Mouse (Mus musculus) liver, embryonic 12.5 days (tissue): ENCODE data around the gene Hibadh. TPM values are rescaled to one million over a fixed set of nuclear protein-coding genes. Genes with fewer than 3 reads are reported as not detected.

Source experiments
- ATAC-seq: fragments of 200-750 bp; cut with Nextera tagmentation; 2 replicates; pipeline ENCODE4 v1.8.0; 2017; ENCODE audit warnings: moderate number of reproducible peaks, mild to moderate bottlenecking, moderate library complexity
- H3K27ac ChIP-seq: fragments of 300-500 bp; sonication (generic); 2 replicates; pipeline ENCODE4 v1.5.1; 2016; ENCODE audit warnings: mild to moderate bottlenecking
- H3K27me3 ChIP-seq: fragments of 300-500 bp; sonication (generic); replicated peaks from 2 replicates; pipeline ENCODE4 v1.6.1; 2016; ENCODE audit warnings: mild to moderate bottlenecking, moderate library complexity
- H3K36me3 ChIP-seq: fragments of 300-500 bp; sonication (generic); 2 replicates; pipeline ENCODE4 v1.6.1; 2016; ENCODE audit warnings: mild to moderate bottlenecking, moderate library complexity
- H3K4me1 ChIP-seq: fragments of 300-500 bp; sonication (generic); 2 replicates; pipeline ENCODE4 v1.6.1; 2016
- H3K4me2 ChIP-seq: fragments of 300-500 bp; sonication (generic); 2 replicates; pipeline ENCODE4 v1.6.1; 2016; ENCODE audit warnings: mild to moderate bottlenecking, moderate library complexity
- H3K4me3 ChIP-seq: fragments of 300-500 bp; sonication (generic); 2 replicates; pipeline ENCODE4 v1.5.1; 2016; ENCODE audit warnings: mild to moderate bottlenecking, moderate library complexity
- H3K9ac ChIP-seq: fragments of 300-500 bp; sonication (generic); 2 replicates; pipeline ENCODE4 v1.6.1; 2016; ENCODE audit warnings: mild to moderate bottlenecking, moderate library complexity
- H3K9me3 ChIP-seq: fragments of 300-500 bp; sonication (generic); replicated peaks from 2 replicates; pipeline ENCODE4 v1.6.1; 2016; ENCODE audit warnings: mild to moderate bottlenecking, moderate library complexity
- WGBS: fragments of 180-500 bp; shearing (Covaris S2); methylation state at CpG from one replicate; pipeline ENCODE4 v1.1.7; 2016; ENCODE audit not compliant: insufficient replicate concordance; 5-methylcytosine and 5-hydroxymethylcytosine counted together
- polyA plus RNA-seq: library from polyadenylated mRNA; unstranded; fragments of >200 nt; fragmentation: Nextera tagmentation; extraction: Ambion mirVana; gene quantifications from 2 replicates; pipeline ENCODE4 v1.2.1, GENCODE M21; 2016

The Hibadh gene
- polyA plus RNA-seq, 1 experiment from 2014 or later, result 68.6 TPM

GRCm38 (mm10) chr6:52601117-52601516 is 39.1 kb downstream of the Hibadh start:
- WGBS, result 47% methylated on average over 4 of the region's 4 CpGs
- Histone ChIP-seq H3K4me3 (no peak overlapping the region), H3K4me2 (no peak overlapping the region), H3K27ac (no peak overlapping the region), H3K9ac (no peak overlapping the region), H3K4me1 (peaks cover 3% of the 10 kb centered on the region; the same call in 1 of the 2 replicates), H3K36me3 (no peaks in the 10 kb centered on the region), H3K27me3 (no peaks in the 10 kb centered on the region), H3K9me3 (no peaks in the 10 kb centered on the region)
- ATAC-seq, result no peak

- Histone ChIP-seq H3K4me2 (no peak overlapping the region), H3K36me3 (no peaks in the 10 kb centered on the region), H3K4me3 (no peak overlapping the region), H3K9ac (no peak overlapping the region), H3K4me1 (peaks cover 3% of the 10 kb centered on the region; the same call in 1 of the 2 replicates), H3K27me3 (no peaks in the 10 kb centered on the region), H3K27ac (no peak overlapping the region), H3K9me3 (no peaks in the 10 kb centered on the region)
- no peak for ATAC-seq
- 76% methylated on average over 1 of the region's 1 CpGs for WGBS
These were observed 45.4 kb downstream of the Hibadh start for GRCm38 (mm10) chr6:52594752-52595151.

GRCm38 (mm10) chr6:52586564-52586963 is 53.6 kb downstream of the Hibadh start:
- no peak for ATAC-seq

GRCm38 (mm10) chr6:52584383-52584782 is 55.8 kb downstream of the Hibadh start:
- Histone ChIP-seq H3K4me3 (no peak overlapping the region), H3K4me1 (no peaks in the 10 kb centered on the region), H3K9ac (no peak overlapping the region), H3K27ac (no peak overlapping the region), H3K4me2 (no peak overlapping the region), H3K36me3 (peaks cover 14% of the 10 kb centered on the region; the same call in 1 of the 2 replicates), H3K9me3 (no peaks in the 10 kb centered on the region), H3K27me3 (no peaks in the 10 kb centered on the region)
- no peak for ATAC-seq
- 62% methylated on average over 8 of the region's 8 CpGs for WGBS

More at GRCm38 (mm10) chr6:52586564-52586963, 53.6 kb downstream of the Hibadh start:
- Histone ChIP-seq H3K27ac (no peak overlapping the region), H3K4me1 (no peaks in the 10 kb centered on the region), H3K9ac (no peak overlapping the region), H3K4me2 (no peak overlapping the region), H3K36me3 (peaks cover 14% of the 10 kb centered on the region; the same call in 1 of the 2 replicates), H3K9me3 (no peaks in the 10 kb centered on the region), H3K4me3 (no peak overlapping the region), H3K27me3 (no peaks in the 10 kb centered on the region)

- no peak overlapping the region for H3K4me3 ChIP-seq
These were observed 59.1 kb downstream of the Hibadh start for GRCm38 (mm10) chr6:52581081-52581480.

GRCm38 (mm10) chr6:52578322-52578721 is 61.9 kb downstream of the Hibadh start:
- no peaks in the 10 kb centered on the region for H3K9me3 ChIP-seq
- H3K9ac ChIP-seq, result no peak overlapping the region
- H3K4me1 ChIP-seq, result no peaks in the 10 kb centered on the region
- 57% methylated on average over 2 of the region's 2 CpGs for WGBS
- ATAC-seq, result no peak
- no peak overlapping the region for H3K27ac ChIP-seq
- 0 out of 2 replicates have a peak, but pooled peaks cover under 1% of the 10 kb centered on the region for H3K36me3 ChIP-seq
- H3K27me3 ChIP-seq, result no peaks in the 10 kb centered on the region
- H3K4me2 ChIP-seq, result no peak overlapping the region
- no peak overlapping the region for H3K4me3 ChIP-seq

More at GRCm38 (mm10) chr6:52581081-52581480, 59.1 kb downstream of the Hibadh start:
- no peaks in the 10 kb centered on the region for H3K4me1 ChIP-seq
- no peak overlapping the region for H3K27ac ChIP-seq
- 84% methylated on average over 4 of the region's 4 CpGs for WGBS
- H3K9ac ChIP-seq, result no peak overlapping the region
- no peaks in the 10 kb centered on the region for H3K27me3 ChIP-seq
- no peak overlapping the region for H3K4me2 ChIP-seq
- no peaks in the 10 kb centered on the region for H3K36me3 ChIP-seq
- no peaks in the 10 kb centered on the region for H3K9me3 ChIP-seq
- ATAC-seq, result no peak

- ATAC-seq, result no peak
- H3K27me3 ChIP-seq, result no peaks in the 10 kb centered on the region
- 0 out of 2 replicates have a peak, but pooled peaks cover 4% of the 10 kb centered on the region for H3K36me3 ChIP-seq
- no peak overlapping the region for H3K9ac ChIP-seq
- H3K4me1 ChIP-seq, result no peaks in the 10 kb centered on the region
- H3K4me3 ChIP-seq, result no peak overlapping the region
- H3K27ac ChIP-seq, result no peak overlapping the region
- WGBS, result 33% methylated on average over 4 of the region's 4 CpGs
- no peaks in the 10 kb centered on the region for H3K9me3 ChIP-seq
- H3K4me2 ChIP-seq, result no peak overlapping the region
These were observed 62.9 kb downstream of the Hibadh start for GRCm38 (mm10) chr6:52577270-52577669.

GRCm38 (mm10) chr6:52568706-52569105 is 71.5 kb downstream of the Hibadh start:
- Histone ChIP-seq H3K36me3 (0 out of 2 replicates have a peak, but pooled peaks cover 4% of the 10 kb centered on the region), H3K4me1 (peaks cover 12% of the 10 kb centered on the region), H3K4me2 (no peak overlapping the region), H3K9ac (no peak overlapping the region), H3K9me3 (no peaks in the 10 kb centered on the region), H3K27me3 (no peaks in the 10 kb centered on the region), H3K4me3 (no peak overlapping the region), H3K27ac (no peak overlapping the region)
- 85% methylated on average over 6 of the region's 6 CpGs for WGBS
- ATAC-seq, result no peak

GRCm38 (mm10) chr6:52567327-52568299 is 72.6 kb downstream of the Hibadh start:
- H3K27ac ChIP-seq, result no peak overlapping the region
- no peak overlapping the region for H3K4me3 ChIP-seq
- H3K9ac ChIP-seq, result no peak overlapping the region
- ATAC-seq, result no peak
- no peaks in the 10 kb centered on the region for H3K27me3 ChIP-seq
- H3K36me3 ChIP-seq, result peaks cover 4% of the 10 kb centered on the region; the same call in 1 of the 2 replicates
- peaks cover 21% of the 10 kb centered on the region for H3K4me1 ChIP-seq
- no peak overlapping the region for H3K4me2 ChIP-seq
- WGBS, result 77% methylated on average over 20 of the region's 20 CpGs
- H3K9me3 ChIP-seq, result no peaks in the 10 kb centered on the region

- 54% methylated on average over 5 of the region's 5 CpGs for WGBS
- ATAC-seq, result peak; percentile 35
These were observed 75.0 kb downstream of the Hibadh start for GRCm38 (mm10) chr6:52565210-52565609.

GRCm38 (mm10) chr6:52562994-52563393 is 77.2 kb downstream of the Hibadh start:
- Histone ChIP-seq H3K9ac (no peak overlapping the region), H3K36me3 (peaks cover 4% of the 10 kb centered on the region; the same call in 1 of the 2 replicates), H3K9me3 (no peaks in the 10 kb centered on the region), H3K4me3 (no peak overlapping the region), H3K4me1 (peaks cover 21% of the 10 kb centered on the region), H3K4me2 (no peak overlapping the region), H3K27me3 (no peaks in the 10 kb centered on the region), H3K27ac (no peak overlapping the region)
- ATAC-seq, result no peak
- WGBS, result 75% methylated on average over 4 of the region's 4 CpGs

More at GRCm38 (mm10) chr6:52565210-52565609, 75.0 kb downstream of the Hibadh start:
- H3K4me1 ChIP-seq, result peaks cover 21% of the 10 kb centered on the region
- no peak overlapping the region for H3K4me2 ChIP-seq
- no peaks in the 10 kb centered on the region for H3K27me3 ChIP-seq
- no peak overlapping the region for H3K27ac ChIP-seq
- H3K9ac ChIP-seq, result no peak overlapping the region
- H3K4me3 ChIP-seq, result no peak overlapping the region
- H3K9me3 ChIP-seq, result no peaks in the 10 kb centered on the region
- H3K36me3 ChIP-seq, result peaks cover 4% of the 10 kb centered on the region; the same call in 1 of the 2 replicates

- Histone ChIP-seq H3K4me2 (no peak overlapping the region), H3K4me1 (peaks cover 12% of the 10 kb centered on the region), H3K36me3 (peaks cover 4% of the 10 kb centered on the region; the same call in 1 of the 2 replicates), H3K9me3 (no peaks in the 10 kb centered on the region), H3K9ac (no peak overlapping the region), H3K4me3 (no peak overlapping the region), H3K27me3 (no peaks in the 10 kb centered on the region), H3K27ac (no peak overlapping the region)
- no peak for ATAC-seq
- 78% methylated on average over 3 of the region's 3 CpGs for WGBS
These were observed 81.1 kb downstream of the Hibadh start for GRCm38 (mm10) chr6:52559041-52559440.
